Mouse (Mus musculus) right cerebral cortex, adult 2 months (tissue): ENCODE measurements around the gene Cherp.

Source experiments
- DNase-seq, 2 experiments: peaks; one replicate each; pipeline ENCODE4 v3.0.0; 2021 to 2022; ENCODE audit warnings: low spot score in 2 of 2

The Cherp gene

DNA sequence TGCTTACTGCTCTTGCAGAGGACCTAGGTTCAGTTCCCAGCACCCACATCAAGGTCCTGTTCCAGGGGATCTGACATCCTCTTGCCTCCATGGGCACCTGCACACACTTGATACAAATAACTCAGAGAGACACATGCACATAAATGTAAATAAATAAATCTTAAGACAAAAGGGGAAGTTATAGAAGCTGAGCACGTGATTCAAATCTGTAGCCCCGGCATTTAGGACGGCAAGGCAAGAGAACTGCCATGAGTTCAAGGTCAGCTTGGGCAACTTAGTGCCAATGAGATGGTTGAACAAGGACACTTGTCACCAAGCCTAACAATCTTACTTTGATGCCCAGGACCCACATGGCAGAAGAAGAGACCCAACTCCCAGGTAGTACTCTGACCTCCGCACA is 57.0 kb downstream of the Cherp start:
- no peak for DNase-seq

DNA sequence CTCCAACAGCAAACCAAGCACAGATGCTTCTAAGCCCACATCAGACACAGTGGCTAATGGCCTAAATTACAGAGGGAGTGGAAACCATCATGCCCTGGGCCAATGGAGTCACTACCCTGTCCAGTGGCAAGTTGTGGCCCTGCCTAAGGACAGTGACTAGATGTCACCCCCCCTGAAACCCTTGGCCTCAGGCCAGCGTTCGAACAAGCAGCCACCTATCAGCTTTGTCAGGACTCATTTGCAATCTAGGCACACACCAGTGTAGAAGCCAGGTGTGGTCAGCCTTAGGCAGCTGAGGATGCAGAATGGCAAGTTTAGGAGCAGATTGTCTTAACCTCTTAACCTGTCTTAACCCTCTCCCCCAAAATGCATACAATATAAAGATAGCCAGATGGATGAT is 59.8 kb downstream of the Cherp start:
- no peak for DNase-seq

DNA sequence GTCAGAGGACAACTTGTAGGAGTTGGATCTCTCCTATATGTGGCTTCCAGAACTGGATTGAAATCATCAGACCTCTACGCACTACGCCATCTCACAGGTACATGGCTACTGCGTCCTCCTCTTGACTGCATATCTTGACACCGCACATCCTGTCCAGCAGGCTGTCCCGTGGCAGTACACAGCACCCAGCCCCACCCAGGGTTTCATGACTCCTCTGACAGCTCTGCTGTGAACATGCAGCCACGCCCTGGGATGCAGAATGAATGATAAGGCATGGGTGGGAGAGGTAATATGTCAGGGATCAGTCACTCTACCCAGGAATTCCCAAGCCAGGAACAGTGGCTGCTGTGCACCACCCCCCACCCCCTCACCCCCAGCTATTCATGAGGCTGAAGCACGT is 61.2 kb downstream of the Cherp start:
- DNase-seq, result no peak
